Mouse (Mus musculus) intestine, embryonic 14.5 days (tissue): ENCODE results near the gene Steap3. TPM values are rescaled to one million over a fixed set of nuclear protein-coding genes. Genes with fewer than 3 reads are reported as not detected.

Source experiments
- ATAC-seq: fragments of 200-750 bp; cut with Nextera tagmentation; replicated peaks from 2 replicates; pipeline ENCODE4 v1.8.0; 2017; ENCODE audit warnings: low read depth, moderate number of reproducible peaks, moderate TSS enrichment, moderate library complexity; ENCODE audit not compliant: low FRiP score, low TSS enrichment
- DNase-seq: peaks from one replicate; pipeline ENCODE4 v3.0.0-alpha.2; 2018; ENCODE audit warnings: low spot score
- H3K27ac ChIP-seq: fragments of 300-500 bp; sonication (generic); 2 replicates; pipeline ENCODE4 v1.5.1; 2014; ENCODE audit warnings: low read depth, mild to moderate bottlenecking, control low read depth
- H3K27me3 ChIP-seq: fragments of 300-500 bp; sonication (generic); replicated peaks from 2 replicates; pipeline ENCODE4 v1.6.1; 2014; ENCODE audit warnings: low read length, control low read depth; ENCODE audit not compliant: control insufficient read depth, insufficient read depth
- H3K36me3 ChIP-seq: fragments of 300-500 bp; sonication (generic); 2 replicates; pipeline ENCODE4 v1.6.1; 2014; ENCODE audit warnings: low read length, control low read depth; ENCODE audit not compliant: control insufficient read depth, insufficient read depth
- H3K4me1 ChIP-seq: fragments of 300-500 bp; sonication (generic); replicated peaks from 2 replicates; pipeline ENCODE4 v1.6.1; 2014; ENCODE audit warnings: low read length, control low read depth, mixed read lengths; ENCODE audit not compliant: control insufficient read depth, insufficient read depth
- H3K4me2 ChIP-seq: fragments of 300-500 bp; sonication (generic); 2 replicates; pipeline ENCODE4 v1.6.1; 2014; ENCODE audit warnings: low read length
- H3K4me3 ChIP-seq: fragments of 300-500 bp; sonication (generic); 2 replicates; pipeline ENCODE4 v1.5.1; 2014; ENCODE audit warnings: low read depth, low read length, control low read depth, mixed read lengths
- H3K9ac ChIP-seq: fragments of 300-500 bp; sonication (generic); 2 replicates; pipeline ENCODE4 v1.6.1; 2014; ENCODE audit warnings: mild to moderate bottlenecking, low read length
- H3K9me3 ChIP-seq: fragments of 300-500 bp; sonication (generic); 2 replicates; pipeline ENCODE4 v1.6.1; 2016; ENCODE audit warnings: low read length, control low read depth; ENCODE audit not compliant: control insufficient read depth
- WGBS: fragments of 180-500 bp; shearing (Covaris S2); extraction: QIAGEN DNeasy Blood & Tissue Kit; methylation state at CpG from one replicate; pipeline ENCODE4 v1.1.7; 2014; 5-methylcytosine and 5-hydroxymethylcytosine counted together
- polyA plus RNA-seq: library from polyadenylated mRNA; unstranded; fragments of >200 nt; fragmentation: Nextera tagmentation; extraction: Ambion mirVana; gene quantifications from 2 replicates; pipeline ENCODE4 v1.2.1, GENCODE M21; 2014

Gene Steap3
- polyA plus RNA-seq, 1 experiment from 2014 or later = 3.1 TPM

DNA sequence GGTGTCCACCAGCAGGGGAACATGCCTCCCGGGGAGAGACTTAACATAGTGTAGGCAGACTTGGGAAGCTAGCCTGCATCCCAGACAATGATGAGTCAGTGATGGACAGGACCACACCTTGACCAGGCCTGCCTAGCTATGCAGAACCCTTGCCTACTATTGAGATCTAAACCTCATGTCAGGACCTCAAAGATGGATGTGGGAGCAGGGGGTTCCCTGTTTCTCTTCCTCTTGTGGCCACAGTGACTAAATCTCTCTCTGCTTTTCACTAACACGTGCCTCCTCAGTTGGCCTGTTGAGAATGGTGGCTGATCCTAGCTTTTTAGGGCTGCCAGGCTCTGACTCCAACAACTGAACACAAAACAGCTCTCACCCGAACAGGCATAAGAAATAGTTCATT, 70.0 kb downstream of the Steap3 start:
- Histone ChIP-seq H3K4me1 (no peaks in the 10 kb centered on the region), H3K27ac (no peak overlapping the region), H3K36me3 (no peaks in the 10 kb centered on the region), H3K27me3 (no peaks in the 10 kb centered on the region), H3K4me2 (no peak overlapping the region), H3K4me3 (no peak overlapping the region), H3K9ac (no peak overlapping the region), H3K9me3 (no peaks in the 10 kb centered on the region)
- 61% methylated on average over 3 of the region's 3 CpGs for WGBS
- DNase-seq = no peak
- ATAC-seq = no peak

DNA sequence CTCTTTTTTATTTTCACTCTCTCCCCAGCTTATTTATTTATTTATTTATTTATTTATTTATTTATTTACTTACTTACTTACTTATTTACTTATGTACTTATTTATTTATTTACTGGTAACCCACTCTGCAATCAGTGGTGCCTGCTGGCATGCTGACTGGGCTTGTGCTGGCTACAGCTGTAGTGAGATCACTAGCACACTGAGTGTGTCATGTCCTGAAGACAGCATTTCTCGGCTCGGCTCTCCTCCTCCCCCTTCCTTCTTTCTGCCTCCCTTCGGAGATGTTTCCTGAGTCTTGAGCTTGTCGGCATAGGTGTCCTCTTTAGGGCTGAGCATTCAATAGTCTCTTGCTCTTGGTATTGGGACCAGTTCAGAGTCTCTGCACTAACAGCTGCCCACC, 73.6 kb downstream of the Steap3 start:
- H3K4me2 ChIP-seq = no peak overlapping the region
- ATAC-seq (no peak), DNase-seq (no peak)
- H3K4me1 ChIP-seq = no peaks in the 10 kb centered on the region
- H3K9ac ChIP-seq = no peak overlapping the region
- no peak overlapping the region for H3K27ac ChIP-seq
- 85% methylated on average over 4 of the region's 4 CpGs for WGBS
- H3K36me3 ChIP-seq = no peaks in the 10 kb centered on the region
- no peaks in the 10 kb centered on the region for H3K27me3 ChIP-seq
- no peaks in the 10 kb centered on the region for H3K9me3 ChIP-seq
- H3K4me3 ChIP-seq = no peak overlapping the region

- 73% methylated on average over 3 of the region's 3 CpGs for WGBS
- Histone ChIP-seq H3K9me3 (no peaks in the 10 kb centered on the region), H3K4me3 (no peak overlapping the region), H3K27me3 (no peaks in the 10 kb centered on the region), H3K27ac (no peak overlapping the region), H3K4me1 (no peaks in the 10 kb centered on the region), H3K4me2 (no peak overlapping the region), H3K9ac (no peak overlapping the region), H3K36me3 (no peaks in the 10 kb centered on the region)
- DNase-seq (no peak), ATAC-seq (no peak)
Observed at GRCm38 (mm10) chr1:120198151-120198550, 74.4 kb downstream of the Steap3 start.

GRCm38 (mm10) chr1:120197189-120197588, 75.3 kb downstream of the Steap3 start:
- Histone ChIP-seq H3K27me3 (no peaks in the 10 kb centered on the region), H3K9me3 (no peaks in the 10 kb centered on the region), H3K9ac (no peak overlapping the region), H3K4me2 (no peak overlapping the region), H3K4me3 (no peak overlapping the region), H3K4me1 (no peaks in the 10 kb centered on the region), H3K27ac (no peak overlapping the region), H3K36me3 (no peaks in the 10 kb centered on the region)
- peak; percentile 80 for DNase-seq
- WGBS = 21% methylated on average over 5 of the region's 5 CpGs
- ATAC-seq = 0 out of 2 replicates have a peak, but pooled peaks have one; percentile 59

- Histone ChIP-seq H3K9ac (no peak overlapping the region), H3K4me2 (no peak overlapping the region), H3K27me3 (no peaks in the 10 kb centered on the region), H3K36me3 (no peaks in the 10 kb centered on the region), H3K4me1 (no peaks in the 10 kb centered on the region), H3K4me3 (no peak overlapping the region), H3K9me3 (no peaks in the 10 kb centered on the region), H3K27ac (no peak overlapping the region)
- DNase-seq (no peak), ATAC-seq (no peak)
- WGBS = 78% methylated on average over 2 of the region's 2 CpGs
Observed at GRCm38 (mm10) chr1:120196724-120197123, 75.8 kb downstream of the Steap3 start.

- Histone ChIP-seq H3K4me2 (no peak overlapping the region), H3K4me3 (no peak overlapping the region), H3K4me1 (no peaks in the 10 kb centered on the region), H3K9ac (no peak overlapping the region), H3K9me3 (no peaks in the 10 kb centered on the region), H3K27ac (no peak overlapping the region), H3K27me3 (no peaks in the 10 kb centered on the region), H3K36me3 (no peaks in the 10 kb centered on the region)
- no peak for ATAC-seq
- no peak for DNase-seq
- 50% methylated on average over 5 of the region's 5 CpGs for WGBS
Observed at GRCm38 (mm10) chr1:120195947-120196346, 76.6 kb downstream of the Steap3 start.

GRCm38 (mm10) chr1:120193586-120193985, 78.9 kb downstream of the Steap3 start:
- ATAC-seq (no peak), DNase-seq (no peak)
- H3K36me3 ChIP-seq = no peaks in the 10 kb centered on the region
- no peak overlapping the region for H3K9ac ChIP-seq
- H3K27ac ChIP-seq = no peak overlapping the region
- H3K4me2 ChIP-seq = no peak overlapping the region
- H3K27me3 ChIP-seq = no peaks in the 10 kb centered on the region
- H3K4me3 ChIP-seq = no peak overlapping the region
- H3K9me3 ChIP-seq = no peaks in the 10 kb centered on the region
- no peaks in the 10 kb centered on the region for H3K4me1 ChIP-seq
- WGBS = 86% methylated on average over 10 of the region's 10 CpGs

GRCm38 (mm10) chr1:120192321-120192720, 80.2 kb downstream of the Steap3 start:
- H3K4me1 ChIP-seq = no peaks in the 10 kb centered on the region
- no peak overlapping the region for H3K4me2 ChIP-seq
- no peak overlapping the region for H3K4me3 ChIP-seq
- no peak overlapping the region for H3K27ac ChIP-seq
- H3K27me3 ChIP-seq = no peaks in the 10 kb centered on the region
- no peak for DNase-seq
- no peaks in the 10 kb centered on the region for H3K36me3 ChIP-seq
- H3K9me3 ChIP-seq = no peaks in the 10 kb centered on the region
- no peak overlapping the region for H3K9ac ChIP-seq
- no peak for ATAC-seq
- WGBS = 72% methylated on average over 6 of the region's 6 CpGs

GRCm38 (mm10) chr1:120190946-120191345, 81.6 kb downstream of the Steap3 start:
- ATAC-seq (no peak), DNase-seq (no peak)
- no peaks in the 10 kb centered on the region for H3K27me3 ChIP-seq
- no peak overlapping the region for H3K4me3 ChIP-seq
- H3K9ac ChIP-seq = no peak overlapping the region
- H3K4me1 ChIP-seq = no peaks in the 10 kb centered on the region
- WGBS = 66% methylated on average over 6 of the region's 6 CpGs
- no peak overlapping the region for H3K4me2 ChIP-seq
- no peak overlapping the region for H3K27ac ChIP-seq
- no peaks in the 10 kb centered on the region for H3K36me3 ChIP-seq
- no peaks in the 10 kb centered on the region for H3K9me3 ChIP-seq
